Comparison of ENCODE assay signal across 17 mouse cellular contexts in the genomic region with DNA sequence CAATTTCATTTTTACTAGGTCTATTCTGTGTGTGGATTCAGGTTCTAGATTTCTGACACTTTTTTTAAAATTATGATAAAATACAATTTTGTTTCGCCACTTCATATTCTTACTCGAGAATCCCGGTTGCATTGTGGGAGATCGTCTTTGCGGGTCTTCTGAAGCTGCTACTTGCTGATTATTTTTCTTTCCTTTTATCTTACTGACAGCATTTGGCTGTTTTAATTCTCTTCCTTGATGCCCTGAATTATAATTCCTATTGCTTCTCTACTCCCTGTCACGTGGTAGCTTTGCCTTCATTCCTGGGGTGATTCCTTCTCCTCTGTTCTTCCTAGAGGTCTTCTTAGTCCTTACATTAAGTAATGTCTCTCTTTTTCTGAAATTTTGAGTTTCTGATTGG.
"Had no signal": no experiment of that assay in that cellular context is flagged by ENCODE, and none has a peak within 500 bp of the region (broad histone marks: within the 10 kb centered on the region; RNA-seq: fewer than 3 reads in every experiment).

No protein-coding gene starts in this region.

- H3K4me3 ChIP-seq: liver, embryonic 15.5 days; lung, embryonic 15.5 days; midbrain, embryonic 13.5 days; midbrain, embryonic 15.5 days; neural tube, embryonic 12.5 days; stomach, embryonic 15.5 days had no signal

- H3K27ac ChIP-seq: liver, embryonic 15.5 days; lung, embryonic 15.5 days; macrophage; midbrain, embryonic 13.5 days; midbrain, embryonic 15.5 days; neural tube, embryonic 12.5 days; stomach, embryonic 15.5 days; stomach, postnatal 0 days had no signal

- H3K4me1 ChIP-seq: liver, embryonic 15.5 days; lung, embryonic 15.5 days; midbrain, embryonic 13.5 days; midbrain, embryonic 15.5 days; neural tube, embryonic 12.5 days; stomach, embryonic 15.5 days had no signal

- H3K27me3 ChIP-seq: liver, embryonic 15.5 days; lung, embryonic 15.5 days; midbrain, embryonic 13.5 days; midbrain, embryonic 15.5 days; neural tube, embryonic 12.5 days; stomach, embryonic 15.5 days had no signal

- H3K9me3 ChIP-seq: liver, embryonic 15.5 days; lung, embryonic 15.5 days; midbrain, embryonic 13.5 days; midbrain, embryonic 15.5 days; neural tube, embryonic 12.5 days; stomach, embryonic 15.5 days had no signal

- DNase-seq: liver, postnatal 0 days; lung, adult 2 months; lung, postnatal 14 days; lung, postnatal 36 days; right cerebral cortex, postnatal 14 days; thymus, adult 2 months; thymus, postnatal 25 days; thymus, postnatal 4 days had no signal

- ATAC-seq: liver, postnatal 0 days; lung, postnatal 0 days; midbrain, embryonic 13.5 days; midbrain, embryonic 15.5 days had no signal

- H3K36me3 ChIP-seq: liver, embryonic 15.5 days; lung, embryonic 15.5 days; midbrain, embryonic 13.5 days; midbrain, embryonic 15.5 days; neural tube, embryonic 12.5 days; stomach, embryonic 15.5 days had no signal

- H3K9ac ChIP-seq: liver, embryonic 15.5 days; liver, postnatal 0 days; lung, embryonic 15.5 days; midbrain, embryonic 13.5 days; midbrain, embryonic 15.5 days; neural tube, embryonic 12.5 days; stomach, embryonic 15.5 days had no signal
